Mouse (Mus musculus): ENCODE results near the gene Apoe. TPM values are rescaled to one million over a fixed set of nuclear protein-coding genes. Genes with fewer than 3 reads are reported as not detected.

Gene Apoe
- total and polyA plus RNA-seq, 3 experiments, result 6.2 to 16.7 (median 10.0) TPM

GRCm38 (mm10) chr7:19722754-19723195 is 23.8 kb upstream of the Apoe start:
- no peak overlapping the region for H3K4me3 ChIP-seq (replicated peaks in 1 of 3; ENCODE audit: low read depth in 2 of 3, low read length in 2 of 3, poor library complexity in 1 of 3)
- in situ Hi-C loops (cut with MboI; ENCODE audit: low pct_ligation_motif_present, low pct_unique_long_range_greater_than_20kb, low sequenced_read_pairs) (no loop called here), dilution Hi-C loops (cut with MboI; ENCODE audit: extremely low pct_ligation_motif_present, extremely low pct_unique_long_range_greater_than_20kb, low sequenced_read_pairs) (no loop called here)
- DNase-seq (ENCODE audit: extremely low read depth), result no peak
- no peak overlapping the region for H3K9ac ChIP-seq (ENCODE audit: insufficient read depth, low read depth)
- H3K27ac ChIP-seq (ENCODE audit: insufficient read depth, low read depth), result no peak overlapping the region
- no peak overlapping the region for H3K4me2 ChIP-seq (ENCODE audit: insufficient read depth, low read depth, poor library complexity, severe bottlenecking)
- H3K9me3 ChIP-seq (replicated peaks; ENCODE audit: low read length), result peaks cover 9% of the 10 kb centered on the region
- peaks cover 2 to 28% of the 10 kb centered on the region in 2 experiments for H3K36me3 ChIP-seq (replicated peaks in 1 of 2; ENCODE audit: control insufficient read depth in 1 of 2, insufficient read depth in 1 of 2, low read length in 1 of 2)
- TF ChIP-seq ZMIZ1 (IDR thresholded peaks at IDR 0.05; ENCODE audit: low read depth, low read length) (no peak), NRF1 (IDR thresholded peaks at IDR 0.05; ENCODE audit: low read depth, low read length) (no peak), RCOR1 (conservative IDR thresholded peaks at IDR 0.05; ENCODE audit: low read depth, low read length) (no peak), UBTF (IDR thresholded peaks at IDR 0.05; ENCODE audit: low read depth, low read length) (no peak), MAFK (IDR thresholded peaks at IDR 0.05; ENCODE audit: insufficient replicate concordance, low read length) (no peak), NELFE (IDR thresholded peaks at IDR 0.05; ENCODE audit: low read depth, low read length) (no peak), IRF4 (IDR thresholded peaks at IDR 0.05; ENCODE audit: low read depth, low read length) (no peak), BHLHE40 (IDR thresholded peaks at IDR 0.05; ENCODE audit: low read depth, low read length) (no peak), MAX (IDR thresholded peaks at IDR 0.05; ENCODE audit: low read length) (no peak), USF2 (conservative IDR thresholded peaks at IDR 0.05; ENCODE audit: low read depth, low read length) (no peak), POLR2AphosphoS2 (IDR thresholded peaks at IDR 0.05; ENCODE audit: low read depth, low read length) (no peak)
- no peaks in the 10 kb centered on the region for H3K27me3 ChIP-seq (replicated peaks)
- H3K79me2 ChIP-seq (replicated peaks; ENCODE audit: control insufficient read depth, extremely low read depth, insufficient read depth, poor library complexity, severe bottlenecking), result no peaks in the 10 kb centered on the region
- peaks cover 0 to 11% of the 10 kb centered on the region in 2 experiments; a peak in 2 of 4 replicates for H3K4me1 ChIP-seq (ENCODE audit: control insufficient read depth in 1 of 2, insufficient read depth in 2 of 2)

DNA sequence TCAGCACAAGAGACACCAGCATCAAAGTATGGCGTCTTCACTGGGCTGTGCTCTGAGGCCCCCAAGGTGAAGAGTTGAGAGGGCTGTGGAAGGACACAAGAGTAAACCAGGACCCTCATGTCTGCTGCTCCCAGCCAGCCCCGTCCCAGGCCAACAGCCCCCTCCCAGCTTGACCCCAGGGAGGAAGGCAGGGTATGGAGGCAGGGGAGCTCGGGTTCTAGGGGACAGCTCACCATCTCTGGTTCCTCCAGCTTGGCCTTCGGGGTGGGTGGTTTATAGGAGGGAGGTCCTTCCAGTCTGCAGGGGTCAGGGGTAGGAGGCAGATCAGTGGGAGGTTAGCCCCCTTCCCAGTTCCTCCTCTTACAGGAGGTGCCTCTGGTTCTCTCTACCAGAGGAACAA is 20.2 kb upstream of the Apoe start:
- H3K27ac ChIP-seq (ENCODE audit: insufficient read depth, low read depth), result no peak overlapping the region
- peaks cover 1 to 5% of the 10 kb centered on the region in 2 experiments for H3K36me3 ChIP-seq (replicated peaks in 1 of 2; ENCODE audit: control insufficient read depth in 1 of 2, insufficient read depth in 1 of 2, low read length in 1 of 2)
- H3K79me2 ChIP-seq (replicated peaks; ENCODE audit: control insufficient read depth, extremely low read depth, insufficient read depth, poor library complexity, severe bottlenecking), result peaks cover 9% of the 10 kb centered on the region
- peaks cover 4 to 22% of the 10 kb centered on the region in 2 experiments; a peak in 3 of 4 replicates for H3K4me1 ChIP-seq (ENCODE audit: control insufficient read depth in 1 of 2, insufficient read depth in 2 of 2)
- no peak overlapping the region for H3K4me3 ChIP-seq (replicated peaks in 1 of 3; ENCODE audit: low read depth in 2 of 3, low read length in 2 of 3, poor library complexity in 1 of 3)
- no peak overlapping the region for H3K4me2 ChIP-seq (ENCODE audit: insufficient read depth, low read depth, poor library complexity, severe bottlenecking)
- no peak for DNase-seq (ENCODE audit: extremely low read depth)
- peaks cover 9% of the 10 kb centered on the region for H3K9me3 ChIP-seq (replicated peaks; ENCODE audit: low read length)
- TF ChIP-seq ETS1 (conservative IDR thresholded peaks at IDR 0.05; ENCODE audit: low read depth, low read length) (no peak), UBTF (IDR thresholded peaks at IDR 0.05; ENCODE audit: low read depth, low read length) (no peak)
- dilution Hi-C loops (cut with MboI; ENCODE audit: extremely low pct_ligation_motif_present, extremely low pct_unique_long_range_greater_than_20kb, low sequenced_read_pairs), result no loop called here
- in situ Hi-C loops (cut with MboI; ENCODE audit: low pct_ligation_motif_present, low pct_unique_long_range_greater_than_20kb, low sequenced_read_pairs), result no loop called here
- no peaks in the 10 kb centered on the region for H3K27me3 ChIP-seq (replicated peaks)
- H3K9ac ChIP-seq (ENCODE audit: insufficient read depth, low read depth), result no peak overlapping the region

DNA sequence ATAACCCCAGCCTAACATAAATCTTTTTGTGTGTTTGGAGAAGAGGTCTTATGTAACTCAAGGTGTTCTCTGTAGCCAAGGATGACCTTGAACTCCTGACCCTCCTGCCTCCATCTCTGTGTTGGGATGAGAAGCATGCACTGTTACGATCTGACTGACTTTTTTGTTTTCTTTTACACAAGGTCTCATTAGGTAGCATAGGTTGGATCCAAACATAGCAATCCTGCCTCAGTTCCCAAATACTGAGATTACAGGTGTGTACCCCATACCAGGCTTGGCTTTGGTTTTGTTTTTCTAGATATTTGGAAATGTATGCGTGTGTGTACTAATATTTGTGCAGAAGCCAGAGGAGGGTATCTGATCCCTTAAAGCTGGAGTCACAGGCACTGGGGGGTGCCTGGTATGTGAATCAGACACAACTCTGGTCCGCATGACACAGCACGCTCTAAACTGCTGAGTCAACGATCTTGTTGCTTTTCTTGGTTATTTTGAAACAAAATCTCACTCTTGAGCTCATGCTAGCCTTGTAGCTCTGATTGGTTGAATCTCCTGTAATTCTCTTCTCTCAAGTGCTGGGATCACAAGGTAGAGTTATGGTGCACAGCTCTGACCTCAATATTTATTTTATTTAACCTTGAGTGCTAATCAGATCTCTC is 19.4 kb upstream of the Apoe start:
- Histone ChIP-seq H3K27me3 (replicated peaks) (no peaks in the 10 kb centered on the region), H3K36me3 (replicated peaks in 1 of 2; ENCODE audit: control insufficient read depth in 1 of 2, insufficient read depth in 1 of 2, low read length in 1 of 2) (peaks cover 3 to 9% of the 10 kb centered on the region in 2 experiments), H3K27ac (ENCODE audit: insufficient read depth, low read depth) (no peak overlapping the region), H3K9ac (ENCODE audit: insufficient read depth, low read depth) (no peak overlapping the region), H3K9me3 (replicated peaks; ENCODE audit: low read length) (peaks cover 9% of the 10 kb centered on the region), H3K79me2 (replicated peaks; ENCODE audit: control insufficient read depth, extremely low read depth, insufficient read depth, poor library complexity, severe bottlenecking) (peaks cover 17% of the 10 kb centered on the region), H3K4me1 (ENCODE audit: control insufficient read depth in 1 of 2, insufficient read depth in 2 of 2) (peaks cover 4 to 30% of the 10 kb centered on the region in 2 experiments; a peak in 3 of 4 replicates), H3K4me2 (ENCODE audit: insufficient read depth, low read depth, poor library complexity, severe bottlenecking) (no peak overlapping the region), H3K4me3 (replicated peaks in 1 of 3; ENCODE audit: low read depth in 2 of 3, low read length in 2 of 3, poor library complexity in 1 of 3) (no peak overlapping the region)
- TF ChIP-seq ZC3H11A (IDR thresholded peaks at IDR 0.05; ENCODE audit: low read depth, low read length) (no peak), MAFK (IDR thresholded peaks at IDR 0.05; ENCODE audit: insufficient replicate concordance, low read length) (peak; percentile 63; the same call in 1 of the 2 replicates), HCFC1 (IDR thresholded peaks at IDR 0.05; ENCODE audit: low read depth, low read length) (no peak), PAX5 (IDR thresholded peaks at IDR 0.05; ENCODE audit: low read length) (no peak), ZKSCAN1 (IDR thresholded peaks at IDR 0.05; ENCODE audit: borderline replicate concordance, low read depth, low read length) (no peak)
- dilution Hi-C loops (cut with MboI; ENCODE audit: extremely low pct_ligation_motif_present, extremely low pct_unique_long_range_greater_than_20kb, low sequenced_read_pairs) (no loop called here), in situ Hi-C loops (cut with MboI; ENCODE audit: low pct_ligation_motif_present, low pct_unique_long_range_greater_than_20kb, low sequenced_read_pairs) (no loop called here)
- no peak for DNase-seq (ENCODE audit: extremely low read depth)
